Mouse (Mus musculus) left cerebral cortex, adult 9 months (tissue): Measurements from ENCODE around the gene Pxt1.
"Not testable (repeated sequence)": the region's sequence is repeated elsewhere in the genome, so short reads cannot be mapped to it uniquely, and the experiment has no call there.

ENCODE experiments used
- DNase-seq, 2 experiments: peaks; one replicate each; pipeline ENCODE4 v3.0.0; 2022; ENCODE audit warnings: low spot score in 2 of 2

Gene Pxt1

GRCm38 (mm10) chr17:28943740-28944139, at the start of gene Pxt1:
Gene Pxt1, minus strand, starts transcription at chr17:28943840.
- no peak for DNase-seq

- not testable (repeated sequence) for DNase-seq
Measured at GRCm38 (mm10) chr17:28993004-28993403, 49.4 kb upstream of the Pxt1 start.

- peak in 1 of 2 experiments; percentile 42 for DNase-seq
Measured at GRCm38 (mm10) chr17:28992105-28992504, 48.5 kb upstream of the Pxt1 start.

GRCm38 (mm10) chr17:28991286-28991685, 47.6 kb upstream of the Pxt1 start:
- DNase-seq: no peak

- DNase-seq: no peak
Measured at GRCm38 (mm10) chr17:28990060-28990459, 46.4 kb upstream of the Pxt1 start.

- no peak for DNase-seq
Measured at GRCm38 (mm10) chr17:28988996-28989395, 45.4 kb upstream of the Pxt1 start.

- DNase-seq: no peak
Measured at GRCm38 (mm10) chr17:28988291-28988690, 44.7 kb upstream of the Pxt1 start.

- DNase-seq: no peak
Measured at GRCm38 (mm10) chr17:28987713-28988112, 44.1 kb upstream of the Pxt1 start.

GRCm38 (mm10) chr17:28986833-28987232, 43.2 kb upstream of the Pxt1 start:
- no peak for DNase-seq

GRCm38 (mm10) chr17:28984724-28985420, 41.2 kb upstream of the Pxt1 start:
- no peak for DNase-seq

- no peak for DNase-seq
Measured at GRCm38 (mm10) chr17:28982591-28982990, 39.0 kb upstream of the Pxt1 start.

GRCm38 (mm10) chr17:28981081-28981480, 37.4 kb upstream of the Pxt1 start:
- no peak for DNase-seq

GRCm38 (mm10) chr17:28979091-28979490, 35.5 kb upstream of the Pxt1 start:
- no peak for DNase-seq

- DNase-seq: no peak
Measured at GRCm38 (mm10) chr17:28970122-28970521, 26.5 kb upstream of the Pxt1 start.

- DNase-seq: no peak
Measured at GRCm38 (mm10) chr17:28967021-28967610, 23.5 kb upstream of the Pxt1 start.

- no peak for DNase-seq
Measured at GRCm38 (mm10) chr17:28961596-28961995, 18.0 kb upstream of the Pxt1 start.

- no peak for DNase-seq
Measured at GRCm38 (mm10) chr17:28960597-28960996, 17.0 kb upstream of the Pxt1 start.

- DNase-seq: no peak
Measured at GRCm38 (mm10) chr17:28954416-28954815, 10.8 kb upstream of the Pxt1 start.

GRCm38 (mm10) chr17:28953251-28953650, 9.6 kb upstream of the Pxt1 start:
- no peak for DNase-seq

GRCm38 (mm10) chr17:28951831-28952799, 8.5 kb upstream of the Pxt1 start, which contains the start of gene Kctd20:
Gene Kctd20, plus strand, starts transcription at chr17:28951950.
- DNase-seq: peak; percentile 55 to 88

GRCm38 (mm10) chr17:28950751-28951150, 7.1 kb upstream of the Pxt1 start:
- DNase-seq: no peak

- DNase-seq: no peak
Measured at GRCm38 (mm10) chr17:28948661-28949060, 5.0 kb upstream of the Pxt1 start.
